Mouse (Mus musculus): Measurements from ENCODE around the gene Mgll. TPM values are rescaled to one million over a fixed set of nuclear protein-coding genes. Genes with fewer than 3 reads are reported as not detected.
A peak's percentile ranks its signal among the peaks of the same experiment; 100 is the strongest.

Mgll gene
- polyA plus RNA-seq, 1 experiment from 2014 or later = 94.2 TPM

DNA sequence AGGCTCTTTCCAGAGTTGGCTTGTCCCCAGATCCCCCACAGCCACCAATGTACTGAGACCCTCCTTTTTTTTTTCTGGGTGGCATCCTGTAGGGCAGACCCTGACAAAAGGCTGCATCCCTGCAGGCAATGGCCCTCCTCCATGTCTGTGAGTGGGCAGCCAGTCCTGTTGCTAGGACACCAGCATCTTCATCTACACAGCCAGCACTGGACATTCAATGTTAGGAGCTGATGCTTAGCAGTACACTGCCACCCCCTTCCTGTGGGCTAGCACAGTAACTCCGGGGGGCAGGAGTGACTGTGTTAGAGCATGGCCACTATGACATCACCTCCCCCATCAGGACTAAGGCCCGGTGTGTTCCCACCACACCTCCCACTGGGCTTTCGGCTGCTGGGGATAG lies 90.8 kb downstream of the Mgll start:
- Histone ChIP-seq H3K4me2 (ENCODE audit: low read length) (no peak overlapping the region), H3K9ac (ENCODE audit: low read length) (no peak overlapping the region), H3K36me3 (ENCODE audit: control insufficient read depth, insufficient read depth, low read length) (0 out of 2 replicates have a peak, but pooled peaks cover 6% of the 10 kb centered on the region), H3K27ac (ENCODE audit: low read depth) (no peak overlapping the region), H3K27me3 (replicated peaks; ENCODE audit: control insufficient read depth, insufficient read depth, low read length) (no peaks in the 10 kb centered on the region), H3K4me1 (replicated peaks; ENCODE audit: control insufficient read depth, insufficient read depth, low read length) (peaks cover 15% of the 10 kb centered on the region), H3K4me3 (ENCODE audit: low read depth, low read length) (no peak overlapping the region), H3K9me3 (ENCODE audit: control insufficient read depth, low read length) (no peaks in the 10 kb centered on the region)
- 86% methylated on average over 3 of the region's 3 CpGs for WGBS
- ATAC-seq (replicated peaks; ENCODE audit: low FRiP score, low TSS enrichment, low read depth) (no peak), DNase-seq (ENCODE audit: low spot score) (no peak)

DNA sequence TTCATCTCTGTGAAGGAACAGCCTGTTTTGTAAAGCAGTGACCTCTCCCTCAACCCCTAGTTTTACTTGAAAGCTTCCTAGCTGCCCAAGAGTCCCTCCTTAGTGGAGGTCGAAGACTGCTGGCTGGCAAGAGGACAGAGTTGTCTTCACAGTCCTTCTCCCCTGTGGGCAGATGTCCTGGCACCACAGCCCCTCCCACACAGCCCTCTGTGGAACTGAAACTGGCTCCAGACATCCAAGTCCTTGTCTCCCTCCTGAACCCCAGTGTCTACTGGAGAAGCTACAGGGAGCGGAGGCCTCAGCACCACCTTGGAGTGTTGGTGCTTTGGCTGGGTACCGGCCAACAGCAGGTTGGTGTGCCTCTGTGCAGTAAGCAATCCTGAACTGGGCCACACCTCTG lies 91.3 kb downstream of the Mgll start:
- DNase-seq (ENCODE audit: low spot score) (no peak), ATAC-seq (replicated peaks; ENCODE audit: low FRiP score, low TSS enrichment, low read depth) (no peak)
- Histone ChIP-seq H3K9ac (ENCODE audit: low read length) (no peak overlapping the region), H3K27me3 (replicated peaks; ENCODE audit: control insufficient read depth, insufficient read depth, low read length) (no peaks in the 10 kb centered on the region), H3K4me3 (ENCODE audit: low read depth, low read length) (no peak overlapping the region), H3K36me3 (ENCODE audit: control insufficient read depth, insufficient read depth, low read length) (0 out of 2 replicates have a peak, but pooled peaks cover 6% of the 10 kb centered on the region), H3K9me3 (ENCODE audit: control insufficient read depth, low read length) (no peaks in the 10 kb centered on the region), H3K27ac (ENCODE audit: low read depth) (no peak overlapping the region), H3K4me2 (ENCODE audit: low read length) (no peak overlapping the region), H3K4me1 (replicated peaks; ENCODE audit: control insufficient read depth, insufficient read depth, low read length) (peaks cover 10% of the 10 kb centered on the region)
- 88% methylated on average over 3 of the region's 3 CpGs for WGBS

DNA sequence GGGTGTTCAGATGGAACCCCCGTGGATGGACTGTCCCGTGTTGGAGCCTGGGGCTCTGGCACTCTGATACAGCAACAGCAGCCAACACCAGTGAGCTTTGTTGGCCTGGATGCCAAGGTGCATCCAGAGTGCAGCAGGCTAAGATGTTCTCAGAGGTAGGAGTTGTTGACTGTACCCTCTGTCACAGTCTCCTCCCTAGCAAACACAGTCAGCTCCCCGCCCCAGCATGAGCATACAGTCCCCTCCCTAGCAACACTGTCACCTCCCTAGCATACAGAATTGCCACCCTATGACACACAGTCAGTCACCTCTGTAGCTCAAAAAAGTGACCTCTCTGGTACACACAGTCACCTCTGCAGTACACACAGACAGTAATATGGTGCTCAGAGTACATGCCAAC lies 92.7 kb downstream of the Mgll start:
- H3K4me3 ChIP-seq (ENCODE audit: low read depth, low read length) = no peak overlapping the region
- H3K27ac ChIP-seq (ENCODE audit: low read depth) = no peak overlapping the region
- H3K36me3 ChIP-seq (ENCODE audit: control insufficient read depth, insufficient read depth, low read length) = 0 out of 2 replicates have a peak, but pooled peaks cover 6% of the 10 kb centered on the region
- no peaks in the 10 kb centered on the region for H3K9me3 ChIP-seq (ENCODE audit: control insufficient read depth, low read length)
- H3K27me3 ChIP-seq (replicated peaks; ENCODE audit: control insufficient read depth, insufficient read depth, low read length) = no peaks in the 10 kb centered on the region
- WGBS = 85% methylated on average over 3 of the region's 3 CpGs
- ATAC-seq (replicated peaks; ENCODE audit: low FRiP score, low TSS enrichment, low read depth) (no peak), DNase-seq (ENCODE audit: low spot score) (no peak)
- H3K4me2 ChIP-seq (ENCODE audit: low read length) = no peak overlapping the region
- peaks cover 11% of the 10 kb centered on the region for H3K4me1 ChIP-seq (replicated peaks; ENCODE audit: control insufficient read depth, insufficient read depth, low read length)
- H3K9ac ChIP-seq (ENCODE audit: low read length) = no peak overlapping the region

DNA sequence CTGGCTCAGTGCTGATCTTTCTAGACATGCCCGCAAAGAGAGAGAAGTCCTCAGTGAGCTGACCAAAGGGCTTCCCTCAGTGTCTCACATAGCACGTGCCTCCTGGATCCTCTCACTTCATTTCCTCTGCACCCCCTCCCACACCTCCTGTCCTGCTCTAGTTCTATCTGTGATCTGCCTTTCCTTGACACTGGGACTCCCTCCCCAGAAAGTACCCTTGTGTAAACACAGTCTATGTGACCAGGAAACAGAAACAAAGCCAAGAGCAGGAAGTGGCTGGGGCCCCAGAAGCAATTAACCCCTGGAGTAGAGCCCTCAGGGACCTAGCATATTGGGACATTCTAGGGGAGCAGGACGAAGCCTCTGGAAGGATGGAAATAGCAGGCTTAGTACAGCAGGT lies 96.6 kb downstream of the Mgll start:
- Histone ChIP-seq H3K4me3 (ENCODE audit: low read depth, low read length) (no peak overlapping the region), H3K4me2 (ENCODE audit: low read length) (no peak overlapping the region), H3K9ac (ENCODE audit: low read length) (no peak overlapping the region), H3K9me3 (ENCODE audit: control insufficient read depth, low read length) (no peaks in the 10 kb centered on the region), H3K36me3 (ENCODE audit: control insufficient read depth, insufficient read depth, low read length) (0 out of 2 replicates have a peak, but pooled peaks cover 16% of the 10 kb centered on the region), H3K27me3 (replicated peaks; ENCODE audit: control insufficient read depth, insufficient read depth, low read length) (no peaks in the 10 kb centered on the region), H3K27ac (ENCODE audit: low read depth) (no peak overlapping the region), H3K4me1 (replicated peaks; ENCODE audit: control insufficient read depth, insufficient read depth, low read length) (peaks cover 7% of the 10 kb centered on the region; the same call in 1 of the 2 replicates)
- 17% methylated on average over 3 of the region's 3 CpGs for WGBS
- ATAC-seq (replicated peaks; ENCODE audit: low FRiP score, low TSS enrichment, low read depth) (no peak), DNase-seq (ENCODE audit: low spot score) (no peak)

DNA sequence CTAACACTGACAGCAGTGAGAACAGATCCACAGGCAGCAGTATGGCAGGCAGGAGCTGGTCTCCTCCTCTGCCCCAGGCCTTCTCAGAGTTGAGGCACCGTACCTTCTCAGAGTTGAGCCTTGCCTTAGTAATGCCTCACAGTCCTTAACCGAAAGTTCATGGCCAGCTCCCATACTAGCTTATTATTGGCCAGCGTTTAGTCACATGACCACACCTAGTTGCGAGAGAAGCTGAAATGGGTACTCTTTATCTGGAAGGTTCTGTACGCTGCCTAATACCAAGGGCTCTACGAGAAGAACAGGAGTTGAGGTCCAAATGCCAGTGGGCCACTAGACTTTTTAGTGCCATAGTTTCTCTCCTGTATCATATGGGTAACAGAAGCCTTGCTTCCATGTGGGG lies 97.1 kb downstream of the Mgll start:
- Histone ChIP-seq H3K27ac (ENCODE audit: low read depth) (no peak overlapping the region), H3K9me3 (ENCODE audit: control insufficient read depth, low read length) (no peaks in the 10 kb centered on the region), H3K4me2 (ENCODE audit: low read length) (no peak overlapping the region), H3K27me3 (replicated peaks; ENCODE audit: control insufficient read depth, insufficient read depth, low read length) (no peaks in the 10 kb centered on the region), H3K4me3 (ENCODE audit: low read depth, low read length) (no peak overlapping the region), H3K9ac (ENCODE audit: low read length) (no peak overlapping the region), H3K36me3 (ENCODE audit: control insufficient read depth, insufficient read depth, low read length) (0 out of 2 replicates have a peak, but pooled peaks cover 16% of the 10 kb centered on the region), H3K4me1 (replicated peaks; ENCODE audit: control insufficient read depth, insufficient read depth, low read length) (peaks cover 7% of the 10 kb centered on the region; the same call in 1 of the 2 replicates)
- ATAC-seq (replicated peaks; ENCODE audit: low FRiP score, low TSS enrichment, low read depth) (no peak), DNase-seq (ENCODE audit: low spot score) (no peak)
- 95% methylated on average over 6 of the region's 6 CpGs for WGBS

DNA sequence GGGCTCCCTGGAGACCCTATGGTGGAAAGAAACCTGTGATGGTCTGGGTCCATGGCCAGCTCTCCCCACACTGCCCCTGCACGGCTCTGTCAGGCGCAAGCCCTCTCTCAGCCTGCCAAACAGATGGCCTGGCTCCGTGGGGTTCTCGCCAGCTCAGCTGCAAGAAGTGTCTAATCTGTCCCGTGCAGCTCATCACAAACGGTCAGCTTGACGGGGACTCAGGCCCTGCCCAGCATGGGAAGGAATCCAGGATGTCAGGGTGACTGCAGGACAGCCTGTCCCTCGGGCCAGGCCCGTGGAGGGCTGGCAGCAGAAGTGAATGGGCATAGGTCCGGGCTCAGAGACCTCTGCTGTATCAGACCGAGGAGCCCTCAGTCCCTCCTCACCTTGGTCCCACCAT lies 97.7 kb downstream of the Mgll start:
- H3K9me3 ChIP-seq (ENCODE audit: control insufficient read depth, low read length) = no peaks in the 10 kb centered on the region
- peaks cover 11% of the 10 kb centered on the region for H3K4me1 ChIP-seq (replicated peaks; ENCODE audit: control insufficient read depth, insufficient read depth, low read length)
- WGBS = 77% methylated on average over 11 of the region's 11 CpGs
- H3K27ac ChIP-seq (ENCODE audit: low read depth) = no peak overlapping the region
- ATAC-seq (replicated peaks; ENCODE audit: low FRiP score, low TSS enrichment, low read depth) = no peak
- H3K4me3 ChIP-seq (ENCODE audit: low read depth, low read length) = no peak overlapping the region
- no peak for DNase-seq (ENCODE audit: low spot score)
- H3K9ac ChIP-seq (ENCODE audit: low read length) = no peak overlapping the region
- H3K4me2 ChIP-seq (ENCODE audit: low read length) = no peak overlapping the region
- H3K27me3 ChIP-seq (replicated peaks; ENCODE audit: control insufficient read depth, insufficient read depth, low read length) = no peaks in the 10 kb centered on the region
- 0 out of 2 replicates have a peak, but pooled peaks cover 16% of the 10 kb centered on the region for H3K36me3 ChIP-seq (ENCODE audit: control insufficient read depth, insufficient read depth, low read length)

DNA sequence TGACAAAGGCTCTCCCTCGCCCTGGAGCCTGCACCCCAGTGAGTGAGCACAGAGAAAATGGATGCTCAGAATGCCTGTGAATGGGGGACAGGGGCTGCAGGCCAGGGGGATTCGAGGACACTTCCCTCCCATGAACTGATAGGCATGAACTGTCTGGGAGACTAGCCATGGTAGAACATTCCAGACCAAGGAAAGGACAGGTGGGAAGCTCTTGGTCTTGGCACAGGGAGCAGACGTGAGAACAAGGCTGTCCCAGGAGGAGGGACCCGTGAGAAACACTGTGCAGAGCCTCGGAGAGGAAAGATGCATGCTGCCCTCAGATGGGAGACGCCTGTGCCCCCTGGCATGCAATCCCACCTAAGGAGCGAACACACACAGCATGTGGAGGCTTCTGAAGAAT lies 100.0 kb downstream of the Mgll start:
- Histone ChIP-seq H3K9me3 (ENCODE audit: control insufficient read depth, low read length) (no peaks in the 10 kb centered on the region), H3K4me3 (ENCODE audit: low read depth, low read length) (no peak overlapping the region), H3K4me1 (replicated peaks; ENCODE audit: control insufficient read depth, insufficient read depth, low read length) (peaks cover 16% of the 10 kb centered on the region), H3K9ac (ENCODE audit: low read length) (no peak overlapping the region), H3K27ac (ENCODE audit: low read depth) (no peak overlapping the region), H3K4me2 (ENCODE audit: low read length) (no peak overlapping the region), H3K36me3 (ENCODE audit: control insufficient read depth, insufficient read depth, low read length) (0 out of 2 replicates have a peak, but pooled peaks cover 11% of the 10 kb centered on the region), H3K27me3 (replicated peaks; ENCODE audit: control insufficient read depth, insufficient read depth, low read length) (no peaks in the 10 kb centered on the region)
- ATAC-seq (replicated peaks; ENCODE audit: low FRiP score, low TSS enrichment, low read depth) (no peak), DNase-seq (ENCODE audit: low spot score) (no peak)
- WGBS = 69% methylated on average over 7 of the region's 7 CpGs

DNA sequence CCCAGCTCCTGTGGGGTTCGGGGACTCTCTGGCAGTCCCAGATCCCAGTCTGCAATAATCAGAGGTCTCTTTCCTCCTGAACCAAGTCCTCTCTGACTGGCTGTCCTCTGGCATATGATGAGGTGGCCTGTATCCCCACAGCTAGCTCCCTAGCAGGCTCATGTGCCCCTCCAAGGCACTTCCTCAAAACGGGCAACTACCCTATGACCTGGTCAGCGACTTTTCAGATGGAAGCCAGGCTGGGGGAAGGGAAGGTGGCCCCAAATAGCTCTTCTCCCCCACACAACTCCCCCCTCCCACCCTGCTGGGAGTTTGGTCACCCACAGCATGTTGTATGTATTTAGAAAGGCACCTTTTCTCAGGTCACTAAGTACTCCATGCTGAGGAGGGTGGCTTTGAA lies 101.9 kb downstream of the Mgll start:
- Histone ChIP-seq H3K4me1 (replicated peaks; ENCODE audit: control insufficient read depth, insufficient read depth, low read length) (peaks cover 10% of the 10 kb centered on the region), H3K36me3 (ENCODE audit: control insufficient read depth, insufficient read depth, low read length) (0 out of 2 replicates have a peak, but pooled peaks cover 11% of the 10 kb centered on the region), H3K4me3 (ENCODE audit: low read depth, low read length) (no peak overlapping the region), H3K27ac (ENCODE audit: low read depth) (no peak overlapping the region), H3K9ac (ENCODE audit: low read length) (no peak overlapping the region), H3K9me3 (ENCODE audit: control insufficient read depth, low read length) (no peaks in the 10 kb centered on the region), H3K27me3 (replicated peaks; ENCODE audit: control insufficient read depth, insufficient read depth, low read length) (no peaks in the 10 kb centered on the region), H3K4me2 (ENCODE audit: low read length) (no peak overlapping the region)
- DNase-seq (ENCODE audit: low spot score) (no peak), ATAC-seq (replicated peaks; ENCODE audit: low FRiP score, low TSS enrichment, low read depth) (no peak)
- 56% methylated on average over 3 of the region's 3 CpGs for WGBS

DNA sequence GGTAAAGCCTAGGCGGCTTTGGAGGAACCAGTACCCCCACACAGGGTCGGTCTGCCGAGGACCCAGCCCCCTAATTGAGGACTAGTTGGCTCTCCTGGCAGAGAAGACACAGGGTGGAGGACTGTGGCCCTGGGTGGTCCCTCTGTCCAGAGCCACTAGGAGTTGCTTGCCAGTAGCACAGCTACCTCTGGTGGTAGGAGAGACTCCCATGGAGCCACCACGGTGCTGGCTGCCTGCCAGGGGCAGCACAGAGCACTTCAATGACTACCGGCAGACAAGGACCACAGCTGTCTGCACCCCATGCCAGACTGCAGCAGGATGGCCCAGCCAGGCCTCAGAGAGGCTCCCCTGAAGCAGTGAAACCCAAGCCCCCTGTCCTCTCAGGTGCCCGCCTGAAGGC lies 102.3 kb downstream of the Mgll start:
- WGBS = 35% methylated on average over 6 of the region's 6 CpGs
- Histone ChIP-seq H3K27ac (ENCODE audit: low read depth) (0 out of 2 replicates have a peak overlapping the region, but pooled peaks have one; percentile 27), H3K4me3 (ENCODE audit: low read depth, low read length) (no peak overlapping the region), H3K4me1 (replicated peaks; ENCODE audit: control insufficient read depth, insufficient read depth, low read length) (peaks cover 11% of the 10 kb centered on the region), H3K9ac (ENCODE audit: low read length) (no peak overlapping the region), H3K4me2 (ENCODE audit: low read length) (no peak overlapping the region), H3K27me3 (replicated peaks; ENCODE audit: control insufficient read depth, insufficient read depth, low read length) (no peaks in the 10 kb centered on the region), H3K9me3 (ENCODE audit: control insufficient read depth, low read length) (no peaks in the 10 kb centered on the region), H3K36me3 (ENCODE audit: control insufficient read depth, insufficient read depth, low read length) (0 out of 2 replicates have a peak, but pooled peaks cover 11% of the 10 kb centered on the region)
- ATAC-seq (replicated peaks; ENCODE audit: low FRiP score, low TSS enrichment, low read depth) (peak; percentile 48), DNase-seq (ENCODE audit: low spot score) (peak; percentile 68)

All from intestine, embryonic 14.5 days (tissue).